Mouse (Mus musculus): Measurements from ENCODE around the gene Tas2r108.

Gene Tas2r108

DNA sequence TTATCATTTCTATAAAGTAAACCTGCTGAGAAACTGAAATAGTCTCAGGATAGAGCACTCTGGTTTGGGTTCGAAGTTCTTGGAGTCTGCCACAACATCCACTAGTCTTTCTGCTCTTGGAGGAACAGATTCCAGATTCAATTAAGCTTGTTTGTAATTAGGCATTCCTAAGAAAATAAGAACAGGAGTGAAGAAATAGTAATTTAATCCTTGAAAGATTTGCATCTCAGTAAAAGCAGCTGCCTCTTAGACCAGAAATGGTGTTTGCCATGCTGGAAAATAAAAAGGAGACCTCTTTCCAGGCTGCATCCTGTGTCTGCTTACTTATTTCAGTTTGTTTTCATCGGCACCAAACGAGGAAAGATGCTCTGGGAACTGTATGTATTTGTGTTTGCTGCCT lies at the start of gene Tas2r108:
Gene Tas2r108, plus strand, starts transcription at position 301 of the 400 bp plus-strand sequence.
- DNase-seq (ENCODE audit: low spot score), result no peak

DNA sequence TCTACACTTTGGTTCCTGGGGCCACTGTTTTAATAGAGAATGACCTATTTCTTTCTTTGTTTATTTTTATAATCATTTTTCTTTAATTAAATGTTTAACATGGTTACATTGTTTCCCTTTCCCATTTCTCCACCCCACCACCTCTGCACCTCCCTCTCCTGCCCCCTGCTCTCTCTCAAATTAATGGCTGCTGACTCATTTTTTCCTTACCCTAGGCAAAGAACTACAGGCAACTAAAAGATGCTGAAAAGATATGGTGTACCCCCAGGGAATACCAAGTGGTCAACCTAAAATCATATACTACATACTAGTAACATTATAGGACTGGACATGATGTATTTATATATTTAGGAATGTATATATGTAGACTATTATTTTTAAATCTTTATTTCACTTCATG lies 44.7 kb upstream of the Tas2r108 start:
- no peak for DNase-seq (ENCODE audit: low spot score)

DNA sequence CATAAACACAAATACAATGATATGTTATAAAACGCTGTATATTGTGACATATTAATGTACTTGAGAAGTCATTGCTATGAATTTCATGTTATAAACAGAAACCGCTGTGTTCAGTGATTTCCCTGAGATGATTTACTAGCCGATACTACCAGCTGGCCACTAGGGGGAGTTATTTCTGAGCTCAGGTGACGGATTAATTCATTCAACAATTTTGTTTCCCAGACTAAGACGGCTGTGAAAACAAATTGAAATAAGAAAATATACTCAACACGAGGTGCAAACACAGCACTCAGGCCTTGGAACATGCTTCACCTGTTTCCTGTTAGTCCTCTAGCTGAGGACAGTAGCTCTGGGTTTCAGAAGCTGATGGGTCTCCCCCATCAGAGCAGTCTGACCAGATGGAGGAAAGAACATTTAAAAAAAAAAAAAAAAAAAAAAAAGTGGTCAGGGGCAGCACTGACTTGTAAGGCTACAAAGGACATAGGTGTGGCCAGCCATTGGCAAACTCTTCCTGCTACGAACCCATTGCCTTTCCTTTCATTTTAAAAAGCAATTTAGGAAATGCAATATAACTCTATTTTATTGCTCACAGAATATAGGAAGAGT lies 38.8 kb upstream of the Tas2r108 start:
- no peak for DNase-seq (ENCODE audit: low spot score)

DNA sequence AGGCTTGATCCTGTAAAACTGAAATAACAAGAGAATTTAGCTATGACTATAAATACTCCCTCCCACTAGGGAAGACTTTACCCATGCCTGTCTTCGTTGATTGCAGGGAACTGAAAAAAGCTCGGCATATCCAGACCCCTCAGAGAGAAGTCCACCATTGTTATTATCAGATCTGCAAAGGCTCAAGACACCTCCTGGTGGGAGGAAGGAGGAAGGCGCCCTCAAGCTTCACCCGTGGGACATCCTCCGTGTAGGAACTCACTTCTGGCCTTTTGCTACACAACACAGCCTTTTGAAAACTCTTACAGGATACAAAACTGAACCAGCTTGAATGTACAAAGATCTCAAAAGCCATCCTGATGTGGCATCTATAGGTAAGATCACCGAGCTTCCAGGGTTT lies 27.6 kb upstream of the Tas2r108 start:
- no peak for DNase-seq (ENCODE audit: low spot score)

DNA sequence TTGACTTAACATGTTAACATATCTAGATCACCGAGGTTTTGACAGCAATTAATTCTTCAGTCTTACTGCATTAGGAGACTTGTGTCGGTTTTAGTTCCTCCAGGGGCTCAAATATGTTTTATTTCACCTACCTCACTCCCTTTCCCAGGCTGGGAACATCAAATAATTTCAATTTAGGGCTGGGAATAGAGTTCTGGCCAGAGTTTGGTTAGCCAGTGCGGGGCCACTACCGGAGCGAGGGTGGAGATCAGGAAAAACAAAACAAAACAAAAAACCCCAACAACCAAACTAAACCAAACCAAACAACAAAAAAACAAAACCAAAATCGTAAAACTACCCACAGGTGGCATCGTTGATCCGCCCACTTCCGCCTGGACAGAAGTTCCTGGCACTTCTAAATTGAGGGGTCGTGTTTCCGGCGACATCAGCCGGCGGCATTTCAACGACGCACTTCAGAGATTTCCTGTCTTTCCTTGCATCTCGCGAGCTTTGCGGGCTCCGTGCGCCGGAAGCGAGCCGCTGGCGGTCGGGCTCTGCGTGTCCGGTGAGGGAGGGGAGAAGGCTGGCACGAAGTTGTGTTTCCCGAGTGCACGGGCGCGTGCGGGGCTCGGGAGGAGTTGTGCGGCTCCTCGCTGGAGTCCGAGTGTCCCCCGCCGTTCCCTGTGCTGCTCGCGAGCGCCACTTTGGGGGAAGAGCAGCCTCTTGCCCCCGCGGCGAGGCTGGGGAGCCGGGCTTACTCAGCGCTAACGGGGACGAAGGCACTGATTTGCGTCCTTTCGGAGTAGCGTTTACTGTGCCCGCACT lies 22.2 kb upstream of the Tas2r108 start, which contains the start of gene Ssbp1:
Gene Ssbp1, plus strand, starts transcription at position 437 of the 804 bp plus-strand sequence.
- peak; percentile 94 for DNase-seq (ENCODE audit: low spot score)

DNA sequence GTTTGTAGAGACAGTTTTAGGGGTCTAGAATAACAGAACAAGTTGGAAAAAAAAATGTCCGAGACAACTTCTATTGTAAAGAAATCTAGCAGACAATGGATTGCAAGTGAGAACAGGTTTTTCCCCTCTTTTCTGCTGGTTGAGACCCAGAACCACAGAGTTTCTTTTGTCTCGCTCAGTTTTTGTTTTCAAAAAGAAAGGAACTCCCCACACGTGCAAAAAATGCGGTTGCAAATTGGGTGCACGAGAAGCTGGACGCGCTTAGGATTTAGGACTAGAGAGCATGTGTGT lies 21.7 kb upstream of the Tas2r108 start:
- no peak for DNase-seq (ENCODE audit: low spot score)

DNA sequence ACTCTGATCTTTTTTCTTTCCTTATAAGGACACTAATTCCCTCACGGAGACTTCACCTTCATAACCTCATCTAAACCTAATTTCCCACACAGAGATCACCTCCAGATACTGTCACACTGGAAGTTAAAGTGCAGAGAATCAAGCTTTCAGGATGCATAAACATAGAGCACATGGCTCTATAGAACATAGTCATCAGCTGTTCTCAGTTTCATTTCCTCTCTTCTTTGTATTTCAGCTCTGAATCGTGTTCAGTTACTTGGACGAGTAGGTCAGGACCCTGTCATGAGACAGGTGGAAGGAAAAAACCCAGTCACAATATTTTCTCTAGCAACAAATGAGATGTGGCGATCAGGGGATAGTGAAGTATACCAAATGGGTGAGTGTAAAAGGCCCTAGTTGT lies 17.2 kb upstream of the Tas2r108 start:
- DNase-seq (ENCODE audit: low spot score), result no peak

DNA sequence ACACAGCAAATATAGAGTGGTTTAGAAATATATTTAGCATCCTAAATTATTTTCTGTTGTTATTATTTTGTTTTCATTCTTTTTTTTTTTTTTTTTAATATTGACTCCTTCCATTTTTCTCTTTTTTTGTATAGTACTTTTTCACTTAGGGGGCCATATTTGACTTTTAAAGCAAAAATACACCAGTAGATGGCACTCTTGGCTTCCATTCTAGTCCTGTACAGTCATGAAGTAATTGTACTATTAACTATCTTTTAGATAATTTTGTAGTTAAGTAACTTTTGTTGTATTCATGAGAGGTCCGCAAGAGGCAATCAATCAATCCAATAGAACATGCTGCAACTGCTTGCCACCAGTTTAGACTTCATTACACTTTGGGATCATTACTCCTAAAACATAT lies 13.6 kb upstream of the Tas2r108 start:
- DNase-seq (ENCODE audit: low spot score), result no peak

DNA sequence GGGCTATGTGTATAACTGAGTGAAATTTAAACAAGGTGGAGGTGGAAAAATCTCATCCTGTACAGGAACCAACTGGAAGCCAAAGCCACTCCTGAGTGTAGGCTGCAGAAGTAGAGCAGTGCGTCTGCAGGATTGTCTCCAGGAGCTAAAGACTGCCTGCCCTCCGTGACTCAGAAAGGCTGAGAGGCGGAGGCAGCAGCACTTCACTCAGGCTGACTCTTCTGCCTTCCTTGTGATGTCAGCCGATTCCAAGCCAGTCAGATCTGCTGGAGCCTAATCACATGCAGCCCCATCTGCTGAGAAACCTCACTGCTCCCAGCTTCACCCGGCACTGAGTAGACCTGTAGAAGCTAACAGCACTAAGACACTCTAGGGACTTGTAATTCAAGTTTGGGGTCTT lies 11.0 kb upstream of the Tas2r108 start:
- no peak for DNase-seq (ENCODE audit: low spot score)

DNA sequence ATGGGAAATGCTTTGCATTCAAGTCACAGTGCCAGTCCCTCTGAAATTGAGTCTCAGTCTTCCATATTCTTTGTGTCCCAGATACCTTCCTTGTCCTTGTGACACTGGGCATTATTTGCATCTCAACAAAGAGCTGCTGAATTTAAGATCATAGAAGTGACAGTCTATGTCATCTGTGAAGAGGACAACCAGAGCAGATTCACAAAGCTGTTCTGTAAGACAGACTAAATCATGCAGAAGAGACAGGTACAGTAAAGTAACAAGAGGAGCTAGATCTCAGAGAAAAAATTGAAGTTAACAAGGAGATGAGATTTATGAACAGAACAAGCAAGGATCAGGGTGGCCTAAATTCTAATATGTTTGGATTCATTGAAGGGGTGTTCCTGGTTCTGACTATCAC lies 2.4 kb upstream of the Tas2r108 start, which contains the start of gene Tas2r137:
Gene Tas2r137, plus strand, starts transcription at position 301 of the 400 bp plus-strand sequence.
- DNase-seq (ENCODE audit: low spot score), result no peak

DNA sequence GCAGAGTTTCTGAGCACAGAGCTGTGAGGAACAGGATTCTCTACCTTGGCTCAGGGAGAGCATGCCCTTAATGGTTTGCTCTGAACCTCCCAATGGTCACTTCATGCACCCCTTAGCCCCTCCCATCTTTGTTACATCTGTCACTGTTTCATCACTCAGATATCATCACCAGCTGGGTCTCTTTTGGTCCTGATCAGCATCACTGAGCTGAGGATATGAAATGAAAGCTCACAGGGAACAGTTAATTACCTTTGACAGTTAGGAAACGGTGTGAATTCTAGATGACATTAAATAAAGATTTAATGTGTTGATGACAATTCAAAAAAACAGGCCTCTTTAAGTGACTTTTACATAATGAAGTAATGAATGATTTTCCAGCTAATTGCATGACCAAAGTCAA lies 26.1 kb downstream of the Tas2r108 start, which contains the start of gene Prss37:
Gene Prss37, minus strand, starts transcription at position 101 of the 400 bp plus-strand sequence.
- DNase-seq (ENCODE audit: low spot score), result no peak
